Mouse (Mus musculus) forebrain, embryonic 14.5 days (tissue): ENCODE data around the gene Bicra. TPM values are rescaled to one million over a fixed set of nuclear protein-coding genes. Genes with fewer than 3 reads are reported as not detected.

ENCODE experiments used
- ATAC-seq: fragments of 200-750 bp; cut with Nextera tagmentation; 2 replicates; pipeline ENCODE4 v1.8.0; 2017; ENCODE audit warnings: mild to moderate bottlenecking, moderate library complexity
- DNase-seq: peaks from one replicate; pipeline ENCODE4 v3.0.0-alpha.2; 2015; ENCODE audit warnings: low spot score
- H3K27ac ChIP-seq: fragments of 300-500 bp; sonication (generic); 2 replicates; pipeline ENCODE4 v1.5.1; 2014; ENCODE audit warnings: low read depth, mild to moderate bottlenecking, control low read depth, low read length, moderate library complexity
- H3K27me3 ChIP-seq: fragments of 300-500 bp; sonication (generic); replicated peaks from 2 replicates; pipeline ENCODE4 v1.6.1; 2014; ENCODE audit warnings: low read length, control low read depth, mixed read lengths; ENCODE audit not compliant: control insufficient read depth, insufficient read depth
- H3K36me3 ChIP-seq: fragments of 300-500 bp; sonication (generic); 2 replicates; pipeline ENCODE4 v1.6.1; 2014; ENCODE audit warnings: low read length, control low read depth; ENCODE audit not compliant: control insufficient read depth, insufficient read depth
- H3K4me1 ChIP-seq: fragments of 300-500 bp; sonication (generic); 2 replicates; pipeline ENCODE4 v1.6.1; 2014; ENCODE audit warnings: antibody characterized with exemption, low read length, control low read depth; ENCODE audit not compliant: control insufficient read depth, insufficient read depth
- H3K4me2 ChIP-seq: fragments of 300-500 bp; sonication (generic); 2 replicates; pipeline ENCODE4 v1.6.1; 2014; ENCODE audit warnings: mild to moderate bottlenecking, control low read depth, low read length
- H3K4me3 ChIP-seq: fragments of 300-500 bp; sonication (generic); 2 replicates; pipeline ENCODE4 v1.5.1; 2014; ENCODE audit warnings: low read depth, low read length, control low read depth
- H3K9ac ChIP-seq: fragments of 300-500 bp; sonication (generic); 2 replicates; pipeline ENCODE4 v1.6.1; 2014; ENCODE audit warnings: mild to moderate bottlenecking, low read length, control low read depth, moderate library complexity
- H3K9me3 ChIP-seq: fragments of 300-500 bp; sonication (generic); replicated peaks from 2 replicates; pipeline ENCODE4 v1.6.1; 2016; ENCODE audit warnings: low read length, control low read depth, mixed read lengths; ENCODE audit not compliant: control insufficient read depth
- WGBS: fragments of 180-500 bp; shearing (Covaris S2); extraction: QIAGEN DNeasy Blood & Tissue Kit; methylation state at CpG from one replicate; pipeline ENCODE4 v1.1.7; 2014; 5-methylcytosine and 5-hydroxymethylcytosine counted together
- polyA plus RNA-seq: library from polyadenylated mRNA; unstranded; fragments of >200 nt; fragmentation: Nextera tagmentation; extraction: Ambion mirVana; gene quantifications from 2 replicates; pipeline ENCODE4 v1.2.1, GENCODE M21; 2014

Gene Bicra
- polyA plus RNA-seq, 1 experiment from 2014 or later: 4.3 TPM

GRCm38 (mm10) chr7:16031072-16031471 is 16.6 kb downstream of the Bicra start:
- no peak overlapping the region for H3K27ac ChIP-seq
- 93% methylated on average over 4 of the region's 4 CpGs for WGBS
- no peak overlapping the region for H3K4me3 ChIP-seq
- no peaks in the 10 kb centered on the region for H3K4me1 ChIP-seq
- DNase-seq (no peak), ATAC-seq (no peak)
- no peaks in the 10 kb centered on the region for H3K9me3 ChIP-seq
- H3K4me2 ChIP-seq: no peak overlapping the region
- no peaks in the 10 kb centered on the region for H3K27me3 ChIP-seq
- H3K36me3 ChIP-seq: 0 out of 2 replicates have a peak, but pooled peaks cover 3% of the 10 kb centered on the region
- H3K9ac ChIP-seq: no peak overlapping the region

- Histone ChIP-seq H3K4me3 (no peak overlapping the region), H3K27me3 (no peaks in the 10 kb centered on the region), H3K9ac (no peak overlapping the region), H3K9me3 (no peaks in the 10 kb centered on the region), H3K27ac (no peak overlapping the region), H3K4me2 (no peak overlapping the region), H3K36me3 (0 out of 2 replicates have a peak, but pooled peaks cover 3% of the 10 kb centered on the region), H3K4me1 (no peaks in the 10 kb centered on the region)
- DNase-seq (no peak), ATAC-seq (no peak)
- WGBS: 91% methylated on average over 6 of the region's 6 CpGs
These were observed 19.4 kb downstream of the Bicra start for GRCm38 (mm10) chr7:16028102-16028927.

GRCm38 (mm10) chr7:16024603-16025222 is 23.0 kb downstream of the Bicra start:
- H3K4me3 ChIP-seq: no peak overlapping the region
- H3K4me1 ChIP-seq: no peaks in the 10 kb centered on the region
- H3K27me3 ChIP-seq: no peaks in the 10 kb centered on the region
- no peaks in the 10 kb centered on the region for H3K36me3 ChIP-seq
- no peak overlapping the region for H3K9ac ChIP-seq
- H3K9me3 ChIP-seq: no peaks in the 10 kb centered on the region
- H3K27ac ChIP-seq: no peak overlapping the region
- DNase-seq (no peak), ATAC-seq (no peak)
- no peak overlapping the region for H3K4me2 ChIP-seq
- WGBS: 93% methylated on average over 8 of the region's 8 CpGs

GRCm38 (mm10) chr7:16019256-16020094 is 28.2 kb downstream of the Bicra start:
- Histone ChIP-seq H3K27ac (no peak overlapping the region), H3K9me3 (no peaks in the 10 kb centered on the region), H3K4me3 (no peak overlapping the region), H3K36me3 (no peaks in the 10 kb centered on the region), H3K9ac (no peak overlapping the region), H3K27me3 (no peaks in the 10 kb centered on the region), H3K4me2 (no peak overlapping the region), H3K4me1 (no peaks in the 10 kb centered on the region)
- WGBS: 94% methylated on average over 5 of the region's 5 CpGs
- ATAC-seq (no peak), DNase-seq (no peak)

GRCm38 (mm10) chr7:16018016-16018810 is 29.5 kb downstream of the Bicra start:
- ATAC-seq: no peak
- H3K4me1 ChIP-seq: no peaks in the 10 kb centered on the region

GRCm38 (mm10) chr7:16015384-16015783 is 32.3 kb downstream of the Bicra start:
- no peak for DNase-seq
- Histone ChIP-seq H3K9me3 (no peaks in the 10 kb centered on the region), H3K27me3 (no peaks in the 10 kb centered on the region), H3K4me1 (no peaks in the 10 kb centered on the region), H3K9ac (no peak overlapping the region), H3K4me2 (no peak overlapping the region), H3K27ac (no peak overlapping the region), H3K4me3 (no peak overlapping the region), H3K36me3 (0 out of 2 replicates have a peak, but pooled peaks cover 3% of the 10 kb centered on the region)
- no peak for ATAC-seq
- 85% methylated on average over 5 of the region's 5 CpGs for WGBS

More at GRCm38 (mm10) chr7:16018016-16018810, 29.5 kb downstream of the Bicra start:
- Histone ChIP-seq H3K9ac (no peak overlapping the region), H3K36me3 (no peaks in the 10 kb centered on the region), H3K9me3 (no peaks in the 10 kb centered on the region), H3K27ac (no peak overlapping the region), H3K27me3 (no peaks in the 10 kb centered on the region), H3K4me2 (no peak overlapping the region), H3K4me3 (no peak overlapping the region)
- DNase-seq: no peak
- 87% methylated on average over 9 of the region's 9 CpGs for WGBS

GRCm38 (mm10) chr7:16014521-16015175 is 33.1 kb downstream of the Bicra start:
- 92% methylated on average over 8 of the region's 8 CpGs for WGBS
- Histone ChIP-seq H3K4me3 (no peak overlapping the region), H3K4me2 (no peak overlapping the region), H3K36me3 (0 out of 2 replicates have a peak, but pooled peaks cover 3% of the 10 kb centered on the region), H3K9ac (no peak overlapping the region), H3K4me1 (no peaks in the 10 kb centered on the region), H3K9me3 (no peaks in the 10 kb centered on the region), H3K27me3 (no peaks in the 10 kb centered on the region), H3K27ac (no peak overlapping the region)
- ATAC-seq (no peak), DNase-seq (no peak)
